Mouse (Mus musculus): Measurements from ENCODE around the gene Rnf215. TPM values are rescaled to one million over a fixed set of nuclear protein-coding genes. Genes with fewer than 3 reads are reported as not detected.

Rnf215 gene
- total and polyA plus RNA-seq, 2 experiments from 2014 or later: 49.2 to 112 TPM

DNA sequence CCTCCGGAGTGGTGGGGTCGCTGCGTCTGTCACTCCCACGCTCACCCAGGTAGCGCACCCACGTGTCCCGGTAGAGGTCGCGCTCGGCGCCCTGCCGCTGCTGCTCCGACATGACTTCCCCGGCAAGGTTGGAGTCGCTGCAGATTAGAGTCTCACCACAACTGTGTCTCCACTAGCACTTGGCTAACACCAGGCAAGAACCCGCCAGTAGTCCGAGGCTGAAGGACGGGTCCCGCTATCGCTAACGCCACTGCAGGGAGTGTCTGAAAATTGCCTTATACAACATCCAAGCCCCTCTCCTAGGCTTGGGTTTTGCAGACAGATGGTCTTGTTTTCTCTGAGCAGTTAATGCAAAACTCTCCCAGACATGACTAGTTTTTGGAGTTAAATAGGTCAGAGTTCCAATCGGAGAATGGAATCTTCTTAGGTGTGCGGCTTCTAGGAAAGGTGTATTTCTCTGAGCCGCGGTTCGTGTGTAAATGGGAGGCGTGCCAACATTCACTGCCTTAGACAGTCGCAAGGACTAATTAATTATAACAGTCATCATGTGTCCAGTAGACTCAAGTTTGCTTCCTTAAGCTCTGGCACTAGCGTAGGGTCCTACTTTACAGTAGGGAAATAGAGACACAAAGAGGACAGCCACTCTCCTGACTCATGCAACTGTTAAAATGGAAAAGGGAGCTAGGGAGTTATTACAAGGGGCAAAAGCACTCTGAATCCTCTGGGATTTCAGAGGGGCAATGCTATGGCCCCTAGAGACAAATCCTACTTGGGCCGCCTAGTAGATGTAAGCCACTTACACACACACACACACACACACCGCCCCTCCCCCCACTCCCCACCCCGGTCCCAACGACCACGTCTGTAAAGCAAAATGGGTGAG is 39.6 kb upstream of the Rnf215 start, which contains the start of gene Mtfp1:
Gene Mtfp1 (minus strand): TSS at position 275 of the 883 bp plus-strand sequence.
- Histone ChIP-seq H3K27me3 (ENCODE audit: insufficient read depth, low read length) (no peaks in the 10 kb centered on the region), H3K9me3 (ENCODE audit: low read length) (no peaks in the 10 kb centered on the region), H3K4me1 (ENCODE audit: insufficient read depth, low read length) (peaks cover 3% of the 10 kb centered on the region; the same call in 1 of the 2 replicates), H3K4me2 (ENCODE audit: low read depth, low read length, poor library complexity, severe bottlenecking) (peak within 1 kb of the TSS; percentile 82), H3K36me3 (ENCODE audit: insufficient read depth, low read length) (0 out of 2 replicates have a peak, but pooled peaks cover 7% of the 10 kb centered on the region), H3K27ac (ENCODE audit: low read depth, low read length) (peak within 1 kb of the TSS; percentile 72), H3K9ac (replicated peaks; ENCODE audit: low read length, poor library complexity, severe bottlenecking) (peak within 1 kb of the TSS; percentile 64), H3K4me3 (ENCODE audit: low read depth, low read length) (peak within 1 kb of the TSS; percentile 56)
- 7% methylated on average over 34 of the region's 34 CpGs for WGBS
- peak; percentile 26; the same call in 1 of the 2 replicates for TF ChIP-seq CTCF (IDR thresholded peaks at IDR 0.05)
- DNase-seq (ENCODE audit: low spot score) (peak; percentile 76), ATAC-seq (ENCODE audit: low FRiP score) (no peak)

DNA sequence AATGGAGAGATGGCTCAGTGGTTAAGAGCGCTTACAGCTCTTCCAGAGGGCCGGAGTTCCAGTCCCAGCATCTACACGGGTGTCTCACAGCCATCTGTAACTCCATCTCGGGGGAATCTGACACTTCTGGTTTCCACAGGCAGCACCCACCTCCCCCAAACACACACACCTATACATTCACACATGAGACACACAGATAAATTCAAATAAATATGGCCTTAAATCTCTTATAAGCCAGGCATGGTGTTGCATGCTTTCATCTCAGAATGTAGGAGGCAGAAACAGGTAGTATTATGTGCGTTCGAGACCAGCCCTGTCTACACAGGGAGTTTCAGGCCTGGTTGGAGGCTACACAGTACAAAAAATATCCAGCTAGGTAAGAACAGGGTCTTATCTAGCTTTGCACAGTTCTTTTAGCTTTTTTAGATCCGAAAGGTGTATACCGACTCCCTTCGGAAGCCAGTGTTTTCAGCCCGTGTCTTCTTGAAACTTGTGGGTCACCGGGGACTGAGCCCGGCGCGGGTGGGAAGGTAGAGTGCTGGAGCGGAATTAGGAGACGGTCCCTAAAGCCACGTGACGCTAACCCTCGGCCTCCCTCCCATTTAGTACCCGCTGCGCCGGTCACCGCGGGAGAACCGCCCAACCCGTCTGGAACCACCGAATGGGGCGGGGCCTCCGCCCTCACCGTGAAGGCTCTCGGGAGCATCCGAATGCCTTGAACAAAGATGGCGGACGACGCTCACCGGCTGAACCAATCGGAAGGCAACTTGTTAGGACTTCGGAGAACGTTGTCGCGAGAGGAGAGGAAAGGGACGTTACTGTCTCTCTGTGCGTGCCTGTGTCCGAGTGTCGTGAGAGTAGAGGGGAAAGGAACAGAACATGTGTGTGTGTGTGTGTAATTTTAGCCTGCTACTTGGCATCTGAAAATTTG is 38.7 kb upstream of the Rnf215 start:
- Histone ChIP-seq H3K27ac (ENCODE audit: low read depth, low read length) (peak overlapping the region; percentile 92), H3K4me1 (ENCODE audit: insufficient read depth, low read length) (peaks cover 3% of the 10 kb centered on the region; the same call in 1 of the 2 replicates), H3K4me3 (ENCODE audit: low read depth, low read length) (peak overlapping the region; percentile 56), H3K4me2 (ENCODE audit: low read depth, low read length, poor library complexity, severe bottlenecking) (peak overlapping the region; percentile 82), H3K9ac (replicated peaks; ENCODE audit: low read length, poor library complexity, severe bottlenecking) (peak overlapping the region; percentile 72), H3K27me3 (ENCODE audit: insufficient read depth, low read length) (no peaks in the 10 kb centered on the region), H3K9me3 (ENCODE audit: low read length) (no peaks in the 10 kb centered on the region), H3K36me3 (ENCODE audit: insufficient read depth, low read length) (0 out of 2 replicates have a peak, but pooled peaks cover 3% of the 10 kb centered on the region)
- ATAC-seq (ENCODE audit: low FRiP score) (peak; percentile 94), DNase-seq (ENCODE audit: low spot score) (peak; percentile 99)
- 3% methylated on average over 45 of the region's 45 CpGs for WGBS
- TF ChIP-seq CTCF (IDR thresholded peaks at IDR 0.05): no peak

- WGBS: 25% methylated on average over 10 of the region's 10 CpGs
- H3K4me3 ChIP-seq (ENCODE audit: low read depth, low read length): peak overlapping the region; percentile 56
- DNase-seq (ENCODE audit: low spot score) (no peak), ATAC-seq (ENCODE audit: low FRiP score) (peak; percentile 36; the same call in 1 of the 2 replicates)
- peak overlapping the region; percentile 92 for H3K27ac ChIP-seq (ENCODE audit: low read depth, low read length)
- no peaks in the 10 kb centered on the region for H3K36me3 ChIP-seq (ENCODE audit: insufficient read depth, low read length)
- TF ChIP-seq CTCF (IDR thresholded peaks at IDR 0.05): no peak
- H3K4me2 ChIP-seq (ENCODE audit: low read depth, low read length, poor library complexity, severe bottlenecking): peak overlapping the region; percentile 82
- H3K27me3 ChIP-seq (ENCODE audit: insufficient read depth, low read length): no peaks in the 10 kb centered on the region
- no peaks in the 10 kb centered on the region for H3K9me3 ChIP-seq (ENCODE audit: low read length)
- H3K9ac ChIP-seq (replicated peaks; ENCODE audit: low read length, poor library complexity, severe bottlenecking): peak overlapping the region; percentile 72
- peaks cover 3% of the 10 kb centered on the region; the same call in 1 of the 2 replicates for H3K4me1 ChIP-seq (ENCODE audit: insufficient read depth, low read length)
These were observed 37.8 kb upstream of the Rnf215 start for GRCm38 (mm10) chr11:4097091-4097621.

GRCm38 (mm10) chr11:4098120-4098519 is 36.9 kb upstream of the Rnf215 start:
- Histone ChIP-seq H3K4me2 (ENCODE audit: low read depth, low read length, poor library complexity, severe bottlenecking) (no peak overlapping the region), H3K27me3 (ENCODE audit: insufficient read depth, low read length) (no peaks in the 10 kb centered on the region), H3K9me3 (ENCODE audit: low read length) (no peaks in the 10 kb centered on the region), H3K9ac (replicated peaks; ENCODE audit: low read length, poor library complexity, severe bottlenecking) (no peak overlapping the region), H3K4me1 (ENCODE audit: insufficient read depth, low read length) (peaks cover 3% of the 10 kb centered on the region; the same call in 1 of the 2 replicates), H3K4me3 (ENCODE audit: low read depth, low read length) (no peak overlapping the region), H3K36me3 (ENCODE audit: insufficient read depth, low read length) (peaks cover 8% of the 10 kb centered on the region; the same call in 1 of the 2 replicates), H3K27ac (ENCODE audit: low read depth, low read length) (no peak overlapping the region)
- 62% methylated on average over 8 of the region's 8 CpGs for WGBS
- TF ChIP-seq CTCF (IDR thresholded peaks at IDR 0.05): peak; percentile 51
- DNase-seq (ENCODE audit: low spot score): no peak
- ATAC-seq (ENCODE audit: low FRiP score): no peak

GRCm38 (mm10) chr11:4098816-4099215 is 36.2 kb upstream of the Rnf215 start:
- no peak overlapping the region for H3K9ac ChIP-seq (replicated peaks; ENCODE audit: low read length, poor library complexity, severe bottlenecking)
- no peak for DNase-seq (ENCODE audit: low spot score)
- no peak overlapping the region for H3K4me2 ChIP-seq (ENCODE audit: low read depth, low read length, poor library complexity, severe bottlenecking)
- WGBS: 68% methylated on average over 7 of the region's 7 CpGs
- no peak for TF ChIP-seq CTCF (IDR thresholded peaks at IDR 0.05)
- peaks cover 13% of the 10 kb centered on the region; the same call in 1 of the 2 replicates for H3K36me3 ChIP-seq (ENCODE audit: insufficient read depth, low read length)
- no peak overlapping the region for H3K4me3 ChIP-seq (ENCODE audit: low read depth, low read length)
- ATAC-seq (ENCODE audit: low FRiP score): no peak
- peaks cover 3% of the 10 kb centered on the region; the same call in 1 of the 2 replicates for H3K4me1 ChIP-seq (ENCODE audit: insufficient read depth, low read length)
- 0 out of 2 replicates have a peak overlapping the region, but pooled peaks have one; percentile 2 for H3K27ac ChIP-seq (ENCODE audit: low read depth, low read length)
- no peaks in the 10 kb centered on the region for H3K9me3 ChIP-seq (ENCODE audit: low read length)
- no peaks in the 10 kb centered on the region for H3K27me3 ChIP-seq (ENCODE audit: insufficient read depth, low read length)
